Mouse (Mus musculus): ENCODE measurements at regions not wholly inside any gene's neighbourhood (a gene's known extent, or its start where the extent isn't known, plus 50 kb on each side); places are given as distances from the start of the nearest gene placed in this dataset.

GRCm38 (mm10) chr4:37034200-37034599 lies 82.7 kb upstream of the Lingo2 start:
- 64% methylated on average over 13 of the region's 13 CpGs for WGBS
- Histone ChIP-seq H3K4me3 (no peak overlapping the region), H3K27me3 (no peaks in the 10 kb centered on the region), H3K4me2 (peak overlapping the region; percentile 25; the same call in 1 of the 2 replicates), H3K9ac (no peak overlapping the region; the same call in 1 of the 2 replicates), H3K27ac (no peak overlapping the region), H3K4me1 (replicated peaks) (no peaks in the 10 kb centered on the region), H3K9me3 (no peaks in the 10 kb centered on the region), H3K36me3 (no peaks in the 10 kb centered on the region)
- ATAC-seq (ENCODE audit: low FRiP score): peak; percentile 61; the same call in 1 of the 2 replicates

Data from hindbrain, embryonic 13.5 days (tissue).